In the genomic region with DNA sequence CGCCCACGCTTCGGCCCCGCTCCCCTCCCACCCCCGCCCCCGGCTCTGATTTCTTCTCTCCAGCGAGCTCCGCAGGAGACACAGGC, we compare ENCODE assay signal across 9 mouse cellular contexts. TPM values are rescaled to one million over a fixed set of nuclear protein-coding genes. Genes with fewer than 3 reads are reported as not detected.
DNase-seq lines count a peak whose midpoint lies in the region; ATAC-seq and TF ChIP-seq lines count a peak whose summit lies in the region.
"Had no signal": no experiment of that assay in that cellular context is flagged by ENCODE, and none has a peak within 500 bp of the region (broad histone marks: within the 10 kb centered on the region; RNA-seq: fewer than 3 reads in every experiment).

A gene (plus strand): TSS at position 48 of the 86 bp plus-strand sequence.

- H3K4me3 ChIP-seq in heart, embryonic 14.5 days (ENCODE audit: control insufficient read depth in 1 of 2, insufficient read depth in 1 of 2, low read depth in 1 of 2, low read length in 2 of 2): peak within 1 kb of the TSS; percentile 38 to 48
- H3K4me3 ChIP-seq in ES-E14 (ENCODE audit: insufficient read depth in 1 of 2, low read depth in 1 of 2, low read length in 2 of 2, poor library complexity in 1 of 2, severe bottlenecking in 1 of 2): peak within 1 kb of the TSS; percentile 62 to 65
- H3K4me3 ChIP-seq in hindbrain, embryonic 12.5 days: peak within 1 kb of the TSS; percentile 51
- H3K4me3 ChIP-seq in midbrain, embryonic 11.5 days (ENCODE audit: low read depth, low read length): peak within 1 kb of the TSS; percentile 47

- H3K4me1 ChIP-seq in heart, embryonic 14.5 days (ENCODE audit: control insufficient read depth in 2 of 2, insufficient read depth in 2 of 2, low read length in 2 of 2): peaks cover 12 to 19% of the 10 kb centered on the region in 2 experiments; a peak in 3 of 4 replicates
- H3K4me1 ChIP-seq in ES-E14 (ENCODE audit: control insufficient read depth in 2 of 2, insufficient read depth in 2 of 2, low read length in 2 of 2, poor library complexity in 1 of 2): peaks cover 3 to 10% of the 10 kb centered on the region in 2 experiments; a peak in 3 of 4 replicates
- peaks cover 25% of the 10 kb centered on the region for H3K4me1 ChIP-seq in hindbrain, embryonic 12.5 days
- H3K4me1 ChIP-seq in midbrain, embryonic 11.5 days (ENCODE audit: control insufficient read depth, insufficient read depth, low read length): peaks cover 22% of the 10 kb centered on the region

- in situ Hi-C loops in ES-E14 (cut with MboI; ENCODE audit: low sequenced_read_pairs in 2 of 2, unreplicated experiment in 2 of 2): loop anchor here (10.0 kb wide), 2 partner anchors 83 to 113 kb away; a partner anchor contains a TSS

- H3K4me2 ChIP-seq in heart, embryonic 14.5 days (ENCODE audit: low read length): peak within 1 kb of the TSS; percentile 86
- peak within 1 kb of the TSS; percentile 95 for H3K4me2 ChIP-seq in hindbrain, embryonic 12.5 days (replicated peaks)
- H3K4me2 ChIP-seq in midbrain, embryonic 11.5 days: peak within 1 kb of the TSS; percentile 74

- H3K9ac ChIP-seq in heart, embryonic 14.5 days (ENCODE audit: low read length): peak within 1 kb of the TSS; percentile 22; the same call in 1 of the 2 replicates
- peak within 1 kb of the TSS; percentile 23; the same call in 1 of the 2 replicates for H3K9ac ChIP-seq in ES-E14 (ENCODE audit: insufficient read depth, low read depth, low read length, poor library complexity, severe bottlenecking)
- H3K9ac ChIP-seq in hindbrain, embryonic 12.5 days: peak within 1 kb of the TSS; percentile 56
- peak within 1 kb of the TSS; percentile 44; the same call in 1 of the 2 replicates for H3K9ac ChIP-seq in midbrain, embryonic 11.5 days (ENCODE audit: low read length)

- intact Hi-C loops in heart, postnatal 10 days (cut with DNase I): no loop called here

- H3K27ac ChIP-seq in heart, embryonic 14.5 days (replicated peaks in 1 of 2; ENCODE audit: control insufficient read depth in 1 of 2, insufficient read depth in 1 of 2, low read depth in 2 of 2, low read length in 2 of 2): no peak within 1 kb of the TSS
- no peak within 1 kb of the TSS for H3K27ac ChIP-seq in ES-E14 (ENCODE audit: insufficient read depth, low read depth, low read length, poor library complexity, severe bottlenecking)
- H3K27ac ChIP-seq in hindbrain, embryonic 12.5 days: no peak within 1 kb of the TSS
- H3K27ac ChIP-seq in midbrain, embryonic 11.5 days (ENCODE audit: low read depth, low read length): no peak within 1 kb of the TSS

- no peaks in the 10 kb centered on the region for H3K36me3 ChIP-seq in heart, embryonic 14.5 days (ENCODE audit: control insufficient read depth, insufficient read depth, low read length)
- H3K36me3 ChIP-seq in ES-E14 (ENCODE audit: control insufficient read depth, insufficient read depth, low read length, poor library complexity, severe bottlenecking): no peaks in the 10 kb centered on the region
- H3K36me3 ChIP-seq in hindbrain, embryonic 12.5 days: no peaks in the 10 kb centered on the region
- H3K36me3 ChIP-seq in midbrain, embryonic 11.5 days (ENCODE audit: control insufficient read depth, insufficient read depth, low read length): no peaks in the 10 kb centered on the region

- H3K9me3 ChIP-seq in heart, embryonic 14.5 days (ENCODE audit: control insufficient read depth, low read length): no peaks in the 10 kb centered on the region
- H3K9me3 ChIP-seq in ES-E14 (ENCODE audit: control insufficient read depth, insufficient read depth, low read depth, low read length): no peaks in the 10 kb centered on the region
- no peaks in the 10 kb centered on the region for H3K9me3 ChIP-seq in hindbrain, embryonic 12.5 days (replicated peaks)
- H3K9me3 ChIP-seq in midbrain, embryonic 11.5 days (ENCODE audit: control insufficient read depth, low read length): no peaks in the 10 kb centered on the region

- peaks cover 80% of the 10 kb centered on the region for H3K27me3 ChIP-seq in heart, embryonic 14.5 days (ENCODE audit: control insufficient read depth, insufficient read depth, low read length)
- H3K27me3 ChIP-seq in hindbrain, embryonic 12.5 days: peaks cover 99% of the 10 kb centered on the region
- peaks cover 78% of the 10 kb centered on the region for H3K27me3 ChIP-seq in midbrain, embryonic 11.5 days (ENCODE audit: control insufficient read depth, insufficient read depth, low read length)

- DNase-seq in heart, postnatal 10 days: no peak
- DNase-seq in ES-E14 (ENCODE audit: low read depth, low spot score): no peak
- no peak for DNase-seq in midbrain, embryonic 11.5 days (ENCODE audit: low spot score, missing footprints)
- DNase-seq in urinary bladder, postnatal 10 days (ENCODE audit: low spot score): no peak
- DNase-seq in cerebellum, postnatal 14 days: no peak
- DNase-seq in kidney, postnatal 36 days: no peak
- DNase-seq: kidney, adult 11 months had no signal

- WGBS in heart, embryonic 14.5 days: 0% methylated on average over 2 of the region's 8 CpGs
- no CpG with 5 or more reads among the region's 8 CpGs for WGBS in hindbrain, embryonic 12.5 days
- 0% methylated on average over 4 of the region's 8 CpGs for WGBS in midbrain, embryonic 11.5 days

- no peak for ATAC-seq in heart, embryonic 14.5 days (ENCODE audit: insufficient number of reproducible peaks, insufficient read depth, low FRiP score, low read depth)
- no peak for ATAC-seq in hindbrain, embryonic 12.5 days (ENCODE audit: low FRiP score)
- no peak for ATAC-seq in midbrain, embryonic 11.5 days (ENCODE audit: low FRiP score)

TF ChIP-seq in ES-E14, 5 proteins besides CTCF, POLR2A, EP300 and RAD21:
- TF ChIP-seq CHD2 (IDR thresholded peaks at IDR 0.05; ENCODE audit: low read depth, low read length): no peak
- no peak for TF ChIP-seq MAFK (IDR thresholded peaks at IDR 0.05; ENCODE audit: insufficient read depth, low read depth, low read length)
- TF ChIP-seq ZC3H11A (IDR thresholded peaks at IDR 0.05; ENCODE audit: borderline replicate concordance, low read depth, low read length): no peak
- no peak for TF ChIP-seq ZNF384 (IDR thresholded peaks at IDR 0.05; ENCODE audit: low read depth, low read length)
- no peak for TF ChIP-seq HCFC1 (IDR thresholded peaks at IDR 0.05; ENCODE audit: borderline replicate concordance, insufficient read depth, low read length)

RNA-seq across cellular contexts. Expression of the gene that starts here (rescaled TPM):
- 0.36 TPM in 1 of 2 replicates, not detected in the other for polyA plus RNA-seq in heart, embryonic 14.5 days (2014; fragmentation: Nextera tagmentation; extraction: Ambion mirVana)
- total RNA-seq in heart, postnatal 10 days (2021): under 1 TPM; 0.17 to 0.60 TPM
- 2.6 and 2.8 TPM in 2 replicates for total RNA-seq in ES-E14 (2012; rRNA removed)
- polyA plus RNA-seq in hindbrain, embryonic 12.5 days (2016; fragmentation: Nextera tagmentation; extraction: Ambion mirVana): 9.6 and 11.4 TPM in 2 replicates
- 3.3 and 3.4 TPM in 2 replicates for polyA plus RNA-seq in midbrain, embryonic 11.5 days (2014; fragmentation: Nextera tagmentation; extraction: Ambion mirVana)
